Mouse (Mus musculus) hindbrain, postnatal 0 days (tissue): ENCODE measurements at regions not wholly inside any gene's neighbourhood (a gene's known extent, or its start where the extent isn't known, plus 50 kb on each side); places are given as distances from the start of the nearest gene placed in this dataset.

Source experiments
- ATAC-seq: fragments of 200-750 bp; cut with Nextera tagmentation; 2 replicates; pipeline ENCODE4 v1.8.0; 2017; ENCODE audit warnings: mild to moderate bottlenecking, moderate TSS enrichment, moderate library complexity
- DNase-seq: peaks from one replicate; pipeline ENCODE4 v3.0.0-alpha.2; 2015; ENCODE audit warnings: low spot score
- H3K27ac ChIP-seq: fragments of 300-500 bp; sonication (generic); 2 replicates; pipeline ENCODE4 v1.5.1; 2014; ENCODE audit warnings: mild to moderate bottlenecking
- H3K27me3 ChIP-seq: fragments of 300-500 bp; sonication (generic); 2 replicates; pipeline ENCODE4 v1.6.1; 2014; ENCODE audit warnings: low read length, mixed read lengths; ENCODE audit not compliant: insufficient read depth
- H3K36me3 ChIP-seq: fragments of 300-500 bp; sonication (generic); 2 replicates; pipeline ENCODE4 v1.6.1; 2014; ENCODE audit warnings: low read length, mixed read lengths; ENCODE audit not compliant: insufficient read depth
- H3K4me1 ChIP-seq: fragments of 300-500 bp; sonication (generic); 2 replicates; pipeline ENCODE4 v1.6.1; 2014; ENCODE audit warnings: antibody characterized with exemption, low read length, mixed read lengths; ENCODE audit not compliant: insufficient read depth
- H3K4me2 ChIP-seq: fragments of 300-500 bp; sonication (generic); 2 replicates; pipeline ENCODE4 v1.6.1; 2014; ENCODE audit warnings: low read depth, mild to moderate bottlenecking, low read length, moderate library complexity, mixed read lengths
- H3K4me3 ChIP-seq: fragments of 300-500 bp; sonication (generic); 2 replicates; pipeline ENCODE4 v1.5.1; 2014; ENCODE audit warnings: low read length
- H3K9ac ChIP-seq: fragments of 300-500 bp; sonication (generic); replicated peaks from 2 replicates; pipeline ENCODE4 v1.6.1; 2014; ENCODE audit warnings: mild to moderate bottlenecking, low read length, moderate library complexity, mixed read lengths
- H3K9me3 ChIP-seq: fragments of 300-500 bp; sonication (generic); 2 replicates; pipeline ENCODE4 v1.6.1; 2016; ENCODE audit warnings: low read length, mixed read lengths
- CTCF ChIP-seq: IDR thresholded peaks from 2 replicates; pipeline ENCODE4 v1.5.1; 2016; ENCODE audit warnings: antibody characterized with exemption, control low read depth, low read depth
- WGBS: fragments of 180-500 bp; shearing (Covaris S2); extraction: QIAGEN DNeasy Blood & Tissue Kit; methylation state at CpG from one replicate; pipeline ENCODE4 v1.1.7; 2014; 5-methylcytosine and 5-hydroxymethylcytosine counted together

- H3K36me3 ChIP-seq = no peaks in the 10 kb centered on the region
- DNase-seq (no peak), ATAC-seq (no peak)
- H3K27me3 ChIP-seq = no peaks in the 10 kb centered on the region
- TF ChIP-seq CTCF = no peak
- H3K27ac ChIP-seq = no peak overlapping the region
- H3K4me3 ChIP-seq = no peak overlapping the region
- no peaks in the 10 kb centered on the region for H3K9me3 ChIP-seq
- H3K9ac ChIP-seq = no peak overlapping the region
- H3K4me2 ChIP-seq = no peak overlapping the region
- H3K4me1 ChIP-seq = no peaks in the 10 kb centered on the region
- WGBS = 80% methylated on average over 3 of the region's 3 CpGs
Observed at GRCm38 (mm10) chr4:54811163-54811562, 133.7 kb upstream of the Zfp462 start.

GRCm38 (mm10) chr4:54812740-54813634 lies 131.9 kb upstream of the Zfp462 start:
- Histone ChIP-seq H3K9ac (no peak overlapping the region), H3K36me3 (no peaks in the 10 kb centered on the region), H3K4me3 (no peak overlapping the region), H3K4me2 (no peak overlapping the region), H3K9me3 (no peaks in the 10 kb centered on the region), H3K4me1 (no peaks in the 10 kb centered on the region), H3K27me3 (no peaks in the 10 kb centered on the region), H3K27ac (no peak overlapping the region)
- DNase-seq = no peak
- WGBS = 37% methylated on average over 10 of the region's 10 CpGs
- TF ChIP-seq CTCF = no peak
- no peak for ATAC-seq

- 62% methylated on average over 2 of the region's 2 CpGs for WGBS
- no peaks in the 10 kb centered on the region for H3K27me3 ChIP-seq
- no peak overlapping the region for H3K4me3 ChIP-seq
- no peak overlapping the region for H3K27ac ChIP-seq
- ATAC-seq (no peak), DNase-seq (peak; percentile 29)
- no peak overlapping the region for H3K4me2 ChIP-seq
- no peaks in the 10 kb centered on the region for H3K9me3 ChIP-seq
- no peaks in the 10 kb centered on the region for H3K36me3 ChIP-seq
- no peak for TF ChIP-seq CTCF
- H3K9ac ChIP-seq = no peak overlapping the region
- H3K4me1 ChIP-seq = 0 out of 2 replicates have a peak, but pooled peaks cover 5% of the 10 kb centered on the region
Observed at GRCm38 (mm10) chr4:54837326-54837725, 107.5 kb upstream of the Zfp462 start.

GRCm38 (mm10) chr4:54838111-54838510 lies 106.7 kb upstream of the Zfp462 start:
- no peaks in the 10 kb centered on the region for H3K9me3 ChIP-seq
- 45% methylated on average over 5 of the region's 5 CpGs for WGBS
- H3K27me3 ChIP-seq = no peaks in the 10 kb centered on the region
- DNase-seq (no peak), ATAC-seq (no peak)
- no peak overlapping the region for H3K4me2 ChIP-seq
- no peak overlapping the region for H3K4me3 ChIP-seq
- TF ChIP-seq CTCF = no peak
- H3K9ac ChIP-seq = no peak overlapping the region
- H3K27ac ChIP-seq = no peak overlapping the region
- H3K4me1 ChIP-seq = 0 out of 2 replicates have a peak, but pooled peaks cover 5% of the 10 kb centered on the region
- H3K36me3 ChIP-seq = no peaks in the 10 kb centered on the region

GRCm38 (mm10) chr4:54838794-54839193 lies 106.1 kb upstream of the Zfp462 start:
- ATAC-seq (peak; percentile 51; the same call in 1 of the 2 replicates), DNase-seq (peak; percentile 10)
- H3K9ac ChIP-seq = no peak overlapping the region
- WGBS = 26% methylated on average over 3 of the region's 3 CpGs
- no peak overlapping the region for H3K4me2 ChIP-seq
- no peak for TF ChIP-seq CTCF
- no peaks in the 10 kb centered on the region for H3K9me3 ChIP-seq
- H3K36me3 ChIP-seq = no peaks in the 10 kb centered on the region
- H3K27ac ChIP-seq = no peak overlapping the region
- 0 out of 2 replicates have a peak, but pooled peaks cover 5% of the 10 kb centered on the region for H3K4me1 ChIP-seq
- no peaks in the 10 kb centered on the region for H3K27me3 ChIP-seq
- no peak overlapping the region for H3K4me3 ChIP-seq

- H3K27me3 ChIP-seq = no peaks in the 10 kb centered on the region
- H3K4me1 ChIP-seq = no peaks in the 10 kb centered on the region
- H3K27ac ChIP-seq = no peak overlapping the region
- no peak for DNase-seq
- H3K4me2 ChIP-seq = no peak overlapping the region
- TF ChIP-seq CTCF = no peak
- no peak overlapping the region for H3K9ac ChIP-seq
- WGBS = 87% methylated on average over 7 of the region's 7 CpGs
- H3K4me3 ChIP-seq = no peak overlapping the region
- ATAC-seq = no peak
- no peaks in the 10 kb centered on the region for H3K9me3 ChIP-seq
- H3K36me3 ChIP-seq = no peaks in the 10 kb centered on the region
Observed at GRCm38 (mm10) chr4:54852991-54853925, 91.6 kb upstream of the Zfp462 start.
